Mouse (Mus musculus): ENCODE measurements around the gene Hspb9. TPM values are rescaled to one million over a fixed set of nuclear protein-coding genes. Genes with fewer than 3 reads are reported as not detected.

The Hspb9 gene
- polyA plus RNA-seq, 1 experiment from 2014 or later = not detected

- Histone ChIP-seq H3K9me3 (replicated peaks; ENCODE audit: control insufficient read depth, low read length) (no peaks in the 10 kb centered on the region), H3K4me3 (ENCODE audit: low read depth, low read length) (no peak overlapping the region), H3K4me2 (ENCODE audit: low read length) (no peak overlapping the region), H3K9ac (ENCODE audit: low read length) (no peak overlapping the region), H3K36me3 (ENCODE audit: control insufficient read depth, insufficient read depth, low read length) (no peaks in the 10 kb centered on the region), H3K27me3 (replicated peaks; ENCODE audit: control insufficient read depth, insufficient read depth, low read length) (peaks cover 6% of the 10 kb centered on the region; the same call in 1 of the 2 replicates), H3K4me1 (ENCODE audit: control insufficient read depth, insufficient read depth, low read length) (peaks cover 2% of the 10 kb centered on the region; the same call in 1 of the 2 replicates), H3K27ac (ENCODE audit: low read depth, low read length) (no peak overlapping the region)
- WGBS = 88% methylated on average over 7 of the region's 7 CpGs
- DNase-seq (ENCODE audit: low spot score) (no peak), ATAC-seq (no peak)
Observed at GRCm38 (mm10) chr11:100687265-100687664, 26.4 kb upstream of the Hspb9 start.

- Histone ChIP-seq H3K4me2 (ENCODE audit: low read length) (no peak overlapping the region), H3K4me3 (ENCODE audit: low read depth, low read length) (no peak overlapping the region), H3K36me3 (ENCODE audit: control insufficient read depth, insufficient read depth, low read length) (no peaks in the 10 kb centered on the region), H3K9me3 (replicated peaks; ENCODE audit: control insufficient read depth, low read length) (no peaks in the 10 kb centered on the region), H3K27ac (ENCODE audit: low read depth, low read length) (no peak overlapping the region), H3K9ac (ENCODE audit: low read length) (no peak overlapping the region), H3K27me3 (replicated peaks; ENCODE audit: control insufficient read depth, insufficient read depth, low read length) (peaks cover 14% of the 10 kb centered on the region; the same call in 1 of the 2 replicates), H3K4me1 (ENCODE audit: control insufficient read depth, insufficient read depth, low read length) (peaks cover 3% of the 10 kb centered on the region; the same call in 1 of the 2 replicates)
- DNase-seq (ENCODE audit: low spot score) (no peak), ATAC-seq (no peak)
- 73% methylated on average over 4 of the region's 4 CpGs for WGBS
Observed at GRCm38 (mm10) chr11:100688443-100688842, 25.2 kb upstream of the Hspb9 start.

- peaks cover 3% of the 10 kb centered on the region; the same call in 1 of the 2 replicates for H3K4me1 ChIP-seq (ENCODE audit: control insufficient read depth, insufficient read depth, low read length)
- ATAC-seq (no peak), DNase-seq (ENCODE audit: low spot score) (no peak)
- H3K9me3 ChIP-seq (replicated peaks; ENCODE audit: control insufficient read depth, low read length) = no peaks in the 10 kb centered on the region
- H3K27me3 ChIP-seq (replicated peaks; ENCODE audit: control insufficient read depth, insufficient read depth, low read length) = peaks cover 14% of the 10 kb centered on the region; the same call in 1 of the 2 replicates
- no peak overlapping the region for H3K4me3 ChIP-seq (ENCODE audit: low read depth, low read length)
- H3K36me3 ChIP-seq (ENCODE audit: control insufficient read depth, insufficient read depth, low read length) = no peaks in the 10 kb centered on the region
- 73% methylated on average over 7 of the region's 7 CpGs for WGBS
- H3K4me2 ChIP-seq (ENCODE audit: low read length) = no peak overlapping the region
- H3K9ac ChIP-seq (ENCODE audit: low read length) = no peak overlapping the region
- no peak overlapping the region for H3K27ac ChIP-seq (ENCODE audit: low read depth, low read length)
Observed at GRCm38 (mm10) chr11:100690389-100690788, 23.3 kb upstream of the Hspb9 start.

GRCm38 (mm10) chr11:100692164-100692616, 21.5 kb upstream of the Hspb9 start, which contains the start of gene Zfp385c:
Zfp385c (minus strand) TSS chr11:100692455.
- Histone ChIP-seq H3K4me2 (ENCODE audit: low read length) (peak within 1 kb of the TSS; percentile 47), H3K9me3 (replicated peaks; ENCODE audit: control insufficient read depth, low read length) (no peaks in the 10 kb centered on the region), H3K9ac (ENCODE audit: low read length) (peak within 1 kb of the TSS; percentile 40; the same call in 1 of the 2 replicates), H3K4me3 (ENCODE audit: low read depth, low read length) (peak within 1 kb of the TSS; percentile 14; the same call in 1 of the 2 replicates), H3K27me3 (replicated peaks; ENCODE audit: control insufficient read depth, insufficient read depth, low read length) (peaks cover 14% of the 10 kb centered on the region; the same call in 1 of the 2 replicates), H3K27ac (ENCODE audit: low read depth, low read length) (no peak within 1 kb of the TSS), H3K4me1 (ENCODE audit: control insufficient read depth, insufficient read depth, low read length) (peaks cover 3% of the 10 kb centered on the region; the same call in 1 of the 2 replicates), H3K36me3 (ENCODE audit: control insufficient read depth, insufficient read depth, low read length) (no peaks in the 10 kb centered on the region)
- 2% methylated on average over 23 of the region's 23 CpGs for WGBS
- ATAC-seq (no peak), DNase-seq (ENCODE audit: low spot score) (no peak)

- peaks cover 3% of the 10 kb centered on the region; the same call in 1 of the 2 replicates for H3K4me1 ChIP-seq (ENCODE audit: control insufficient read depth, insufficient read depth, low read length)
- no peak for ATAC-seq
- H3K9me3 ChIP-seq (replicated peaks; ENCODE audit: control insufficient read depth, low read length) = no peaks in the 10 kb centered on the region
- H3K36me3 ChIP-seq (ENCODE audit: control insufficient read depth, insufficient read depth, low read length) = no peaks in the 10 kb centered on the region
- H3K4me2 ChIP-seq (ENCODE audit: low read length) = no peak overlapping the region
- DNase-seq (ENCODE audit: low spot score) = no peak
- WGBS = 27% methylated on average over 5 of the region's 5 CpGs
- H3K9ac ChIP-seq (ENCODE audit: low read length) = no peak overlapping the region
- H3K27me3 ChIP-seq (replicated peaks; ENCODE audit: control insufficient read depth, insufficient read depth, low read length) = peaks cover 14% of the 10 kb centered on the region; the same call in 1 of the 2 replicates
- H3K27ac ChIP-seq (ENCODE audit: low read depth, low read length) = no peak overlapping the region
- no peak overlapping the region for H3K4me3 ChIP-seq (ENCODE audit: low read depth, low read length)
Observed at GRCm38 (mm10) chr11:100693154-100693553, 20.5 kb upstream of the Hspb9 start.

GRCm38 (mm10) chr11:100694926-100695325, 18.7 kb upstream of the Hspb9 start:
- 37% methylated on average over 5 of the region's 5 CpGs for WGBS
- ATAC-seq = no peak
- no peaks in the 10 kb centered on the region for H3K36me3 ChIP-seq (ENCODE audit: control insufficient read depth, insufficient read depth, low read length)

GRCm38 (mm10) chr11:100697921-100698320, 15.7 kb upstream of the Hspb9 start:
- Histone ChIP-seq H3K4me2 (ENCODE audit: low read length) (no peak overlapping the region), H3K9me3 (replicated peaks; ENCODE audit: control insufficient read depth, low read length) (no peaks in the 10 kb centered on the region), H3K27me3 (replicated peaks; ENCODE audit: control insufficient read depth, insufficient read depth, low read length) (peaks cover 4% of the 10 kb centered on the region; the same call in 1 of the 2 replicates), H3K4me1 (ENCODE audit: control insufficient read depth, insufficient read depth, low read length) (0 out of 2 replicates have a peak, but pooled peaks cover 3% of the 10 kb centered on the region), H3K36me3 (ENCODE audit: control insufficient read depth, insufficient read depth, low read length) (no peaks in the 10 kb centered on the region), H3K27ac (ENCODE audit: low read depth, low read length) (no peak overlapping the region), H3K9ac (ENCODE audit: low read length) (no peak overlapping the region), H3K4me3 (ENCODE audit: low read depth, low read length) (no peak overlapping the region)
- 83% methylated on average over 7 of the region's 7 CpGs for WGBS
- no peak for ATAC-seq
- no peak for DNase-seq (ENCODE audit: low spot score)

More at GRCm38 (mm10) chr11:100694926-100695325, 18.7 kb upstream of the Hspb9 start:
- Histone ChIP-seq H3K27ac (ENCODE audit: low read depth, low read length) (no peak overlapping the region), H3K27me3 (replicated peaks; ENCODE audit: control insufficient read depth, insufficient read depth, low read length) (peaks cover 14% of the 10 kb centered on the region; the same call in 1 of the 2 replicates), H3K9me3 (replicated peaks; ENCODE audit: control insufficient read depth, low read length) (no peaks in the 10 kb centered on the region), H3K9ac (ENCODE audit: low read length) (no peak overlapping the region), H3K4me2 (ENCODE audit: low read length) (no peak overlapping the region), H3K4me1 (ENCODE audit: control insufficient read depth, insufficient read depth, low read length) (peaks cover 3% of the 10 kb centered on the region; the same call in 1 of the 2 replicates), H3K4me3 (ENCODE audit: low read depth, low read length) (no peak overlapping the region)
- DNase-seq (ENCODE audit: low spot score) = peak; percentile 51

GRCm38 (mm10) chr11:100700710-100701109, 12.9 kb upstream of the Hspb9 start:
- 73% methylated on average over 3 of the region's 3 CpGs for WGBS
- no peak for DNase-seq (ENCODE audit: low spot score)
- no peak overlapping the region for H3K4me2 ChIP-seq (ENCODE audit: low read length)
- ATAC-seq = no peak
- H3K27ac ChIP-seq (ENCODE audit: low read depth, low read length) = no peak overlapping the region
- no peaks in the 10 kb centered on the region for H3K27me3 ChIP-seq (replicated peaks; ENCODE audit: control insufficient read depth, insufficient read depth, low read length)
- peaks cover 17% of the 10 kb centered on the region for H3K36me3 ChIP-seq (ENCODE audit: control insufficient read depth, insufficient read depth, low read length)
- H3K4me1 ChIP-seq (ENCODE audit: control insufficient read depth, insufficient read depth, low read length) = 0 out of 2 replicates have a peak, but pooled peaks cover 3% of the 10 kb centered on the region
- no peak overlapping the region for H3K9ac ChIP-seq (ENCODE audit: low read length)
- H3K4me3 ChIP-seq (ENCODE audit: low read depth, low read length) = no peak overlapping the region
- no peaks in the 10 kb centered on the region for H3K9me3 ChIP-seq (replicated peaks; ENCODE audit: control insufficient read depth, low read length)

- H3K9ac ChIP-seq (ENCODE audit: low read length) = no peak overlapping the region
- H3K4me2 ChIP-seq (ENCODE audit: low read length) = peak overlapping the region; percentile 32; the same call in 1 of the 2 replicates
- no peaks in the 10 kb centered on the region for H3K27me3 ChIP-seq (replicated peaks; ENCODE audit: control insufficient read depth, insufficient read depth, low read length)
- 4% methylated on average over 14 of the region's 14 CpGs for WGBS
- no peak for DNase-seq (ENCODE audit: low spot score)
- peaks cover 23% of the 10 kb centered on the region for H3K36me3 ChIP-seq (ENCODE audit: control insufficient read depth, insufficient read depth, low read length)
- no peak for ATAC-seq
- no peaks in the 10 kb centered on the region for H3K9me3 ChIP-seq (replicated peaks; ENCODE audit: control insufficient read depth, low read length)
- no peak overlapping the region for H3K4me3 ChIP-seq (ENCODE audit: low read depth, low read length)
- no peak overlapping the region for H3K27ac ChIP-seq (ENCODE audit: low read depth, low read length)
- H3K4me1 ChIP-seq (ENCODE audit: control insufficient read depth, insufficient read depth, low read length) = 0 out of 2 replicates have a peak, but pooled peaks cover 3% of the 10 kb centered on the region
Observed at GRCm38 (mm10) chr11:100701301-100701700, 12.3 kb upstream of the Hspb9 start.
